Mouse (Mus musculus) cerebellum, postnatal 36 days (tissue): Measurements from ENCODE around the gene Fbxl5.

Experiments used
- DNase-seq, 2 experiments: peaks; one replicate each; pipeline ENCODE4 v3.0.0; 2021 to 2022; ENCODE audit warnings: mixed read lengths in 2 of 2

The Fbxl5 gene

GRCm38 (mm10) chr5:43781423-43781976 is 39.9 kb downstream of the Fbxl5 start:
- DNase-seq: peak; percentile 44 to 52

GRCm38 (mm10) chr5:43778583-43778982 is 42.9 kb downstream of the Fbxl5 start:
- no peak for DNase-seq

- no peak for DNase-seq
Measured at GRCm38 (mm10) chr5:43776993-43777392, 44.4 kb downstream of the Fbxl5 start.

GRCm38 (mm10) chr5:43776407-43776806 is 45.0 kb downstream of the Fbxl5 start:
- no peak for DNase-seq

- no peak for DNase-seq
Measured at GRCm38 (mm10) chr5:43771555-43771954, 49.9 kb downstream of the Fbxl5 start.

- DNase-seq: no peak
Measured at GRCm38 (mm10) chr5:43770618-43771354, 50.7 kb downstream of the Fbxl5 start.

GRCm38 (mm10) chr5:43749092-43749491 is 72.3 kb downstream of the Fbxl5 start:
- DNase-seq: no peak

GRCm38 (mm10) chr5:43748039-43748438 is 73.4 kb downstream of the Fbxl5 start:
- DNase-seq: no peak

- no peak for DNase-seq
Measured at GRCm38 (mm10) chr5:43745156-43745555, 76.3 kb downstream of the Fbxl5 start.

DNA sequence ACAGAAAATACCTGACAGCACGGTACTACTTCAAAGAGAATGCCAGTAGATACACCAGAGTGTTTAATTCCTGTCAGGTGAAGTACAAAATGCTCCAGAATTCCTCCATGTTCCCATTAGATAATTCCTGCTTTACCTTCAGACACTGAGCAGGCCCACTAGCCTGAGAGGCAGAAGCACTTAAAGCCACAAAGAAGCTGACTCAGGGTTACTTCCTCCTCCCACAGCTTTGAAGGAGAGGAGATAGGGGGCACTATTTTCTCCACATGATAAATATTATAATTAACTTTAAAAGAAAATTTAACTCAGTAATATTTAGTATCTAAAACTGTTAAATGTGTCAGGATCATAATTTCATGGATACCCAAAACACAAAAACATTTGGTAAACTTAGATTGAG is 77.3 kb downstream of the Fbxl5 start:
- no peak for DNase-seq

GRCm38 (mm10) chr5:43732381-43732780 is 89.1 kb downstream of the Fbxl5 start:
- no peak for DNase-seq

- no peak for DNase-seq
Measured at GRCm38 (mm10) chr5:43728375-43729165, 92.9 kb downstream of the Fbxl5 start.

- no peak for DNase-seq
Measured at GRCm38 (mm10) chr5:43723830-43724229, 97.6 kb downstream of the Fbxl5 start.

- DNase-seq: no peak
Measured at GRCm38 (mm10) chr5:43722452-43722783, 99.0 kb downstream of the Fbxl5 start.

DNA sequence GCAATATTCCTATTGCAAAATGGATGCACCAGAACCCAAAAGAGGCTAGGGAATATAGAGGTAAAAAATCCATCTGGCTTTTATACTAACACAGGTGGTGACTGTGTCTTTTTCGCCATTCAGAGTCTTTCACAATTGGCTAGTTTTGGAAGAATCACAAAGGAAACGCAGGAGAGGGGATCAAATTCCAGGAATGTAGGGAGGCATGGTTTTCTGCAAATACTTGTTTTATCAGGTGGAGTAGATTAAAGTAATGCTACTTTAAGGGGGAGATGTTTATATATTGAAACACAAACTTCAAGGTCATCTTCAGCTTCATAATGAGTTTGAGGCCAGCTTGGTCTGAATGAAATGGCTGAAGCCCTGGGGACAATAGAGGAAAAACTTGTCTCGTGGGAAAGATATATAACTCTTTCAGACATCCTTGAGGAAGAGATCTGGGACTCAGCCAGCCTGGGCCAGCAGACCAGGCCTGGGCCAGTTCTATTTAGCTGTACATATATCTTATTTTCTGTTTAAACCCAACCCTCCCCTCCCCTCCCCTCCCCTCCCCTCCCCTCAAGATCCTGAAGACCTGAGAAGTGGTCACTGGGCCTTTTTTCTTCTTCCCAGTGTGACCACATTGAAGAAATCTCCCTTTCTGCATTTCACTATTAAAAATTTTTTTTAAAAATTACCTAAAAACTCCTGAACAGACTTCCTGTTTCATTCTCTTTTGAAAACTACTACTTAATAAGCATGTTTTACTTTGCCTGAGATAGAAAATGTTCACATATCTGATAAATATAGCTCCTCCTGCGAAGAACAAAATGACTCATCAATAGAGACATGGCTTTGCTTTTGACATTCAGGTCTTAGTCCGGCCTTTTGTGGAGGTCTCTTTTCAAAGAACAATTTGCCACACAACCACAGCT is 99.6 kb downstream of the Fbxl5 start:
- DNase-seq: no peak

- DNase-seq: no peak
Measured at GRCm38 (mm10) chr5:43699240-43699639, 122.2 kb downstream of the Fbxl5 start.

DNA sequence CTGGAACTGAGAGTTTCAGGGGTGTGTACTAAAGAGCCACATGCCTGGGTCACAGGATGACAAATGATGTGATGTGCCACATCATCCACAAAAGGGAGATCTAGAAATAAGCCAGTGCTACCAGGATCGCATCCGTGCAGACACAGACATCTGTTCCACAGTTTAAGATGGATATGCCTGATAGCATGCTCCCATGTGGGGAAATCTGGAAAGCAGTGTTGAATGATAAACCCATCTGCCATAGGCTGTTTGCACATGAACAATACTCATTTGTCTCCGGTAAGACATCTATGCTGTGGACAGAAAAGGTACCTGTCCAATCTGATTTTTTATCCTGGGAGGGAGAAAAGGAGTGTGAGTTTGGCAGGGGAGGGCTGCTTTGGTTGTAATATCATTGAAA is 124.3 kb downstream of the Fbxl5 start:
- DNase-seq: no peak
